Mouse (Mus musculus) spleen, embryonic (tissue): ENCODE data around the gene Epb41.

Source experiments
- CTCF ChIA-PET: fragments of 350-600 bp; sonication (Branson Sonifier 250); formaldehyde crosslinking; loops from one replicate; lab custom pipeline; 2022; lab: Charles Lee

Gene Epb41

GRCm38 (mm10) chr4:132015374-132015773 is 59.7 kb downstream of the Epb41 start:
- CTCF ChIA-PET = no interaction called here

GRCm38 (mm10) chr4:132011619-132012018 is 63.5 kb downstream of the Epb41 start:
- CTCF ChIA-PET = interaction anchor here (0.5 to 1.0 kb wide), 2 partner anchors 23 to 254 kb away, joined by 3 to 11 read pairs; no protein-coding TSS in a partner anchor

GRCm38 (mm10) chr4:132010416-132010815 is 64.7 kb downstream of the Epb41 start:
- CTCF ChIA-PET = no interaction called here

- CTCF ChIA-PET = no interaction called here
These were observed 66.9 kb downstream of the Epb41 start for GRCm38 (mm10) chr4:132008191-132008590.

- CTCF ChIA-PET = no interaction called here
These were observed 68.0 kb downstream of the Epb41 start for GRCm38 (mm10) chr4:132007123-132007522.

GRCm38 (mm10) chr4:131998641-131999040 is 76.5 kb downstream of the Epb41 start:
- CTCF ChIA-PET = no interaction called here

- CTCF ChIA-PET = interaction anchor here (0.8 kb wide), 1 partner anchor 43 kb away, joined by 8 read pairs; no protein-coding TSS in a partner anchor
These were observed 77.6 kb downstream of the Epb41 start for GRCm38 (mm10) chr4:131997476-131997875.

GRCm38 (mm10) chr4:131996985-131997384 is 78.1 kb downstream of the Epb41 start:
- CTCF ChIA-PET = interaction anchor here (0.8 kb wide), 1 partner anchor 43 kb away, joined by 8 read pairs; no protein-coding TSS in a partner anchor

GRCm38 (mm10) chr4:131993792-131994191 is 81.3 kb downstream of the Epb41 start:
- CTCF ChIA-PET = no interaction called here

GRCm38 (mm10) chr4:131982881-131983538 is 92.1 kb downstream of the Epb41 start:
- CTCF ChIA-PET = interaction anchor here (0.6 to 0.7 kb wide), 3 partner anchors 47 to 96 kb away, joined by 3 to 5 read pairs (median 4); no protein-coding TSS in a partner anchor

- CTCF ChIA-PET = no interaction called here
These were observed 93.4 kb downstream of the Epb41 start for GRCm38 (mm10) chr4:131981755-131982154.

- CTCF ChIA-PET = interaction anchor here (0.6 to 1.1 kb wide), 2 partner anchors 46 to 100 kb away, joined by 3 read pairs; no protein-coding TSS in a partner anchor
These were observed 97.9 kb downstream of the Epb41 start for GRCm38 (mm10) chr4:131977201-131977600.

- CTCF ChIA-PET = no interaction called here
These were observed 104.8 kb downstream of the Epb41 start for GRCm38 (mm10) chr4:131970244-131970853.

- CTCF ChIA-PET = no interaction called here
These were observed 106.2 kb downstream of the Epb41 start for GRCm38 (mm10) chr4:131968873-131969272.

- CTCF ChIA-PET = no interaction called here
These were observed 118.0 kb downstream of the Epb41 start for GRCm38 (mm10) chr4:131957161-131957560.

GRCm38 (mm10) chr4:131950657-131951056 is 124.5 kb downstream of the Epb41 start:
- CTCF ChIA-PET = no interaction called here

GRCm38 (mm10) chr4:131949903-131950302 is 125.2 kb downstream of the Epb41 start:
- CTCF ChIA-PET = no interaction called here

- CTCF ChIA-PET = no interaction called here
These were observed 127.3 kb downstream of the Epb41 start for GRCm38 (mm10) chr4:131947848-131948247.

GRCm38 (mm10) chr4:131940846-131941245 is 134.3 kb downstream of the Epb41 start:
- CTCF ChIA-PET = no interaction called here

GRCm38 (mm10) chr4:131939459-131939858 is 135.7 kb downstream of the Epb41 start:
- CTCF ChIA-PET = no interaction called here

GRCm38 (mm10) chr4:131929146-131929545 is 146.0 kb downstream of the Epb41 start:
- CTCF ChIA-PET = interaction anchor here (0.6 kb wide), 1 partner anchor 11 kb away, joined by 3 read pairs; no protein-coding TSS in a partner anchor

- CTCF ChIA-PET = no interaction called here
These were observed 150.9 kb downstream of the Epb41 start for GRCm38 (mm10) chr4:131924096-131924810.
